Mouse (Mus musculus) retina, postnatal 1 day (tissue): Measurements from ENCODE around the gene Ankrd17.
A peak's percentile ranks its signal among the peaks of the same experiment; 100 is the strongest.

Experiments
- DNase-seq: peaks from one replicate; pipeline ENCODE4 v3.0.0-alpha.2; 2012

Ankrd17 gene

DNA sequence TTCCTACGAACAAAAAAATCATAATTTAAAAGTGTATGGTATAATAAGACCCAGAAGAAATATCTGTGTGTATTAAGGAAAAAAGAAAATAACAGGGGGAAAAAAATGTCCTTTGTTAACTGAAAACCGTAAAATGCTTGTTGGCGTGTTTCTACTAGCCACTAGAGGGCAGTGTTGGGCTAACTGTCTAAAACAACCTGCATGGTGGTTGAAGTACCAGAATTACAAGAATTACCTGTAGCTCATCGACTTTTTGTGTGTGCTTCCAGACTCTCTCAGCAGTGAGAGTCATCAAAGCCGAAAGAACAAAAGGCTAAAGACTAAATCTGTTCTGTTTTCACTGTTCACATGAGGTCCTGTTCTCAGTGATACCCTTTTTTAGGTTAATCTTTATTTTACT is 163.2 kb downstream of the Ankrd17 start:
- peak; percentile 68 for DNase-seq

DNA sequence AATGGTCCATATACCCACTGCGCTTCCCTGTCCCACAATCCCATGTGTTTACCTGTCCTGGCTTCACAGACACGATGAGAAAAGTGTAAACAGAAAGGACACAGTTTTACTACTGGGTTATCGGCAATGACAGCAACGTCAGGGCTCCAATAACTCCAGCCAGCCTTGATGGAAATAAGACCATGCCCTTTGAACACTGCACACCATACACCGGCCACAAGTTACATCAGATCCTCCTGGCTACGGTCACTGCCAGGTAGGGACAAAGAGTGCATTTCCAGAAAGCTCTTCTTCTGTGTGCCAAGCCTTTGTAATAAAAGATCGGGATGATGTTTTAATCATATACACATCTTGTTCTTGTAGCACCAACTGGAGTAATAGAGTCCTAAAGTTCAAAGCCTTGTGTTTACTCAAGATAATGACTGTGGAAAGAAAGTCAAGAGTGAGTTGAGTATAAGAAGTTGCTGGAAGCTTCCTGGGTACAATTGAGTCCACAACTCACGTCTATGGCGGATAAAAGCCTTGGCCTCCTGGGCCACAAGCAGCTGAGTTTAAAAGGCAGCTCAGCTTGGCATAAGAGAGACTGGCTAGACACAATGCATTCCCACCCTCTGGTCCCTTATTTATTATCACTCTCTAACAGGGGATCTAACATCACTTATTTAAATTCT is 163.8 kb downstream of the Ankrd17 start:
- DNase-seq = no peak

DNA sequence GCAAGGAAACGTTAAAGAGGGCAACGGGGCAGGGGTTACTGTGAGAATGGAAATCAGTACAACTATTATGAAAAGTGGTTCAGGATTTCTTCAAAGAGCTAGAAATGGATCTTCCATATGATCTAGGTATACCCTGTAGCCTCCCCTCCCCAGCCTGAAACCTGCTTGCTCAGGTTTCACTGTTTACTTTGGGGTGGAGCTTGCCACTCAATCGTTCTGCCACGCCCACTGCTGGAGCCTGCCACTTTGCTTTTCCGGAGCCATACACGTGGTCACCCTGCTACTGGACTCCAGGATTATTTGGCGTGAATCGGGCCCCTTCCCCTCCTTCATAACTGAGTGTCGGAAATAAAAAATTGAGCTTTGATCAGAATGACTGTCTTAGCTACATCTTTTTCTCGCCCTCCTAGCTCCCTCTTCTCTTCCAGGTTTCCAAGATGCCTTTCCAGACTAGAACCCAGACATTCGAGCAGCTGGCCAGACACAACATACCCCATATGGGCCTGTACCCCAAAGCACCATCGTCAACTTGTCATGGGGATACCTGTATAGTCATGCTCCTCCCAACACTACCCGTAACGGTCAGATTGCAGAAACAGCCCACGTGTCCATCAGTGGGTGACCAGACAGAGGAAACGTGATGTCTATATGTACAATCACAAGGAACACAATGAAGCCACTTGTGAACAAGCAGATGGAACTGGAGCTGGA is 166.3 kb downstream of the Ankrd17 start:
- no peak for DNase-seq

DNA sequence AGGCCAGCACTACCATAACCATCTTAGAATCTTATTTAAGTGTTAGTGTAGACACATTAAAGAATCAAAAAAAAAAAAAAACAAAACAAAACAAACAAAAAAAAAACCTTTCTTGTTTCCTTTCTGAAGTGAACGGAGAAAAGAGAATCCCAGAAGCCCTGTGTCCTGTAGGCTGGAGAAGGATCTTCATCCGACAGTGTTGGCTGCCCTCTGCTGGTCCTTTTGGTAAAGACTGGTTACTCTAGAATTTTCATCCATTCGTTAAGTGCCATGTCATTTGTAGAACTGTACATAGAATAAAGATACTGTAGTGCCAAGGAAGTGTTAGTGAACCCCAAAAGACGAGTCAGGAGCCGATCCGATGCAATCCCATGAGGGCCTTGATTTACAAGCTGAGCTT is 171.5 kb downstream of the Ankrd17 start:
- DNase-seq = peak; percentile 69

DNA sequence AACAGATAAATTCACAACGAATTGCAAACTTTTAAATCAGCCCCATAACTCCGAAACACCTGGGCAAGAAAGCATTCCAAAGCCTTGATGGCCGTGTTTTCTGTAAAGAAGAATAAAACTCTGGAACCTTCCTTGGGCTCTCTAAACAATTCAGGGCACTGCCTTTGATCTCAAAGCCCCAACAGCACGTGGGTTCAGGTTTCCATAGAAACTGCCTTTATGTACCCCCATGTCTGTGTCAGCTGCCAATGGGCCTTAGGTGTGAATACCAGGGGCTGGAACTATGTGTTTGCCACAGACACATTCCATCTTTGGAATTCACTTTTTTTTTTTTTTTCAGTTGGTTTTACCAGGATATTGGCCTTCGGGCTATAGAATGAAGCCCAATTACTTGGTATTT is 183.6 kb downstream of the Ankrd17 start:
- DNase-seq = no peak

DNA sequence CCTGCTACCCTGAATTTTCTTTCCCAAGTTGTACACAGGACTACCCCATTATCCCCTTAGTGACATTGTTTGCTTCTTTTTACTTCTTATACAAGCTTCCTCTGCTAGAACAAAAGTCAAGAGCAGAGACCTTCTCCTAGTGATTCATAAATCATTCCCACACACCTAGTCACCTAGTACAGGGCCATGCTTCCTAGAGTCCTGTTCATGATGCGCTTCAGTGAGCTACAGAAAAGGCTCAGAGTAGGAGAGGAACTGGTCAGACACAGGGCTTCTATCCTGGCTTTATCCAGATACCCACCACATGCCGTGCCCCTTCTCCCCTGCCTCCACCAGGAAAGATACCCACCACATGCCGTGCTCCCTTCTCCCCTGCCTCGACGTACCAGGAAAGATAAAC is 187.3 kb downstream of the Ankrd17 start:
- no peak for DNase-seq

- DNase-seq = no peak
Measured at GRCm38 (mm10) chr5:90178116-90178515, 188.3 kb downstream of the Ankrd17 start.
